Mouse (Mus musculus) T-helper 17 cell (primary cell): ENCODE data around the gene Hyou1.

ENCODE experiments used
- in situ Hi-C, 2 experiments: fragments of 300-600 bp; cut with MboI, MseI; formaldehyde crosslinking; loops; 1 replicate in 1 of 2; 2 replicates in 1 of 2; pipeline ENCODE4 v1.15.1; 2025; ENCODE audit warnings: high pct_unique_total_duplicates in 2 of 2

Gene Hyou1

DNA sequence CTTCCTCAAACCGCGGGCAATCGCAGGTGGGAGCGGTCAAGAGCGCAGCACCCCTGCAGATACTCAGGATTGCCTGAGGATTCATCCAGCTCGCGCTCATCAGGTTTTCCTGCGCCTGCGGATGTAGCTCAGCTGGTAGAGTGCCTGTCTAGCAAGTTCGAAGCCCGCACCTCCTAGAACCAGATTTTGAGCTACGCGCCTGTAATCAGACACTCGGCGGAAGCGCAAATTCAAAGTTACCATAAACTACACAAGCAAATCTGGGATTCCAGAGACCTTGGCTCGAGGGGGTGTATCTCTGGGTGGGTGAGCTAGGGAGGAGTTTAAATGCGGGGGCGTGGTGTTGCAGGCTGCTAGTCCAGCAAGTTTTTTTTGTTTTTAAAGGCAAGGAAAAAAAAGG is 61.7 kb downstream of the Hyou1 start, which contains the start of gene Foxr1:
TSS of gene Foxr1 (minus strand) at position 176 of the 400 bp plus-strand sequence.
- in situ Hi-C loops: no loop called here
